Mouse (Mus musculus) lung, postnatal 0 days (tissue): Measurements from ENCODE around the gene Abhd16b.

ENCODE experiments used
- CTCF ChIP-seq: IDR thresholded peaks from 2 replicates; pipeline ENCODE4 v1.5.1; 2016; ENCODE audit warnings: antibody characterized with exemption, mild to moderate bottlenecking
- EP300 ChIP-seq: IDR thresholded peaks from 2 replicates; pipeline ENCODE4 v1.6.1; 2016; ENCODE audit warnings: antibody characterized with exemption, mild to moderate bottlenecking, control low read depth

DNA sequence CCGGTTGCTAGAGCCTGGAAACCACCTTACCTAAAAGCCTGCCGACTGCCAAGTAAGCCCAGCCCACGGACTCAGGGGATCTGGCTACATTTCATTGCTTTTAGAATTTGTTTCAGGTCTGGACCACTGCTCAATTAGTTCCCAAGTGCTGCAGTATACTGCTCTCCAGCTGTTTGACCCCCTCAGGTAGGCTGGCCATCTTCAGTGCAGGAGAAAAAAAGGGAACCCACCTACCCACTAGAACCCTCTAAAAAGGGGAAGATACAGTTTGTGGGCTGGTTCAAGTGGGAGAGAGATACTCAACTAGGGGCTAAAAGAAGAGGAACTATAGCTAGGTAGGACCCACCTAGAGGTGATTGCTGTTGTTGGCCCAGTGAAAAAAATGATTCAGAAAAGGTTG, 800 bp upstream of the Abhd16b start:
- TF ChIP-seq CTCF (no peak), EP300 (no peak)
